Mouse (Mus musculus) ES-E14 (cell line): ENCODE measurements around the gene Pnpla2.

Experiments
- CHD2 ChIP-seq: IDR thresholded peaks from 2 replicates; pipeline ENCODE4 v1.6.1; 2014; ENCODE audit warnings: mild to moderate bottlenecking, low read depth, low read length, inconsistent platforms
- HCFC1 ChIP-seq: IDR thresholded peaks from 2 replicates; pipeline ENCODE4 v1.6.1; 2012; ENCODE audit warnings: low read length, inconsistent platforms, borderline replicate concordance; ENCODE audit not compliant: insufficient read depth
- ZC3H11A ChIP-seq: IDR thresholded peaks from 2 replicates; pipeline ENCODE4 v1.6.1; 2012; ENCODE audit warnings: low read depth, mild to moderate bottlenecking, inconsistent platforms, low read length, borderline replicate concordance
- ZNF384 ChIP-seq: IDR thresholded peaks from 2 replicates; pipeline ENCODE4 v1.6.1; 2012; ENCODE audit warnings: low read depth, low read length, inconsistent platforms

GRCm38 (mm10) chr7:141416144-141416841 lies 38.7 kb upstream of the Pnpla2 start:
- TF ChIP-seq ZNF384 (no peak), CHD2 (no peak), HCFC1 (no peak), ZC3H11A (no peak)
